Mouse (Mus musculus) E14TG2a.4 (cell line): Measurements from ENCODE around the gene Trpm2.
A peak's percentile ranks its signal among the peaks of the same experiment; 100 is the strongest.
"Not testable (repeated sequence)": the region's sequence is repeated elsewhere in the genome, so short reads cannot be mapped to it uniquely, and the experiment has no call there.

ENCODE experiments used
- H3K27me3 ChIP-seq: 2 replicates; pipeline ENCODE4 v1.6.1; 2014; ENCODE audit warnings: low read length, control low read depth; ENCODE audit not compliant: insufficient read depth
- H3K36me3 ChIP-seq: 2 replicates; pipeline ENCODE4 v1.6.1; 2014; ENCODE audit warnings: low read length, control low read depth; ENCODE audit not compliant: insufficient read depth
- H3K4me1 ChIP-seq: replicated peaks from 2 replicates; pipeline ENCODE4 v1.6.1; 2014; ENCODE audit warnings: low read depth, low read length, control low read depth
- H3K4me3 ChIP-seq: replicated peaks from 2 replicates; pipeline ENCODE4 v1.5.1; 2014; ENCODE audit warnings: mild to moderate bottlenecking, low read length
- H3K9me3 ChIP-seq: 2 replicates; pipeline ENCODE4 v1.6.1; 2014; ENCODE audit warnings: low read length, control low read depth
- CTCF ChIP-seq: conservative IDR thresholded peaks from 2 replicates; pipeline ENCODE4 v1.5.1; 2014; ENCODE audit warnings: low read length
- NANOG ChIP-seq: IDR thresholded peaks from 2 replicates; pipeline ENCODE4 v1.6.1; 2014; ENCODE audit warnings: borderline replicate concordance, low read length, mixed read lengths
- POU5F1 ChIP-seq: IDR thresholded peaks from 2 replicates; pipeline ENCODE4 v1.6.1; 2014; ENCODE audit warnings: low read length, borderline replicate concordance

Gene Trpm2

DNA sequence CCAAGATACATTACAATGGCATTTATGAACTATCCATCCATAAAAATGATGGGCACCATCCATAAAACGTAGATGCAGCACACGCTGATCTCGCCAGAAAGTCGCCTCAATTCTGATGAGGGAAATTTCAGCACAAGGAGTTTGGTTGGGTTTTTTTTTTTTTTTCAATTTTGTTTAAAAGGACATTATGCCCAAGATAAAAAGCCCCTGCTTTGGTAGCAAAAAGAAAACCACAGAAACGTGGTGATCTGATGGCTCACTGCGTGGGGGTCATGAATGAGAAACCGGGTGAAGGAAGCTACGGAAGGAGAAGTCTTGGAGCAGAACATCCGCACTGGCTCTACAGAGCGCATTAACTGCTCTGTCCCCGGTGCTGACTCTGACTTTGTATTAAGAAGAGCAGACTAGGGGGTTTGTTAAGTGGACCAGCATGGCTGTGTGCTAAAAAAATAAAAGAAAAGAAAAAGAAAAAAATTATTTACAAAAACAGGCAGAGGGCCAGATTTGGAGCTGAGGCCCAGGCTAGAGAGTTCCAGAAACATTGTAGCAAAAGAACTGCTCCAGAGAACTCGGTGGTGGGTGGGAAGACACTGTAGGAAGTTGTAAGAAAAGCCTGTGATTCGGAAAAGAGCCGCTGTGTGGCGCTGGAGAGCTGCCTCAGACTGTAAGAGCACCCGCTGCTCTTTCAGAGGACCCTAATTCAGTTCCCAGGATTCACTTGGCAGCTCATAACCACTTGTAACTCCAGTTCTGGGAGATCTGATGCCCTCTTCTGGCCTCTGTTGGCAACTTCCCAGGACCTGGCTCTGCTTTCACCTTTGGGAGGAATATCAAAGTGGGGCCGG lies 1.6 kb upstream of the Trpm2 start:
- Histone ChIP-seq H3K36me3 (no peaks in the 10 kb centered on the region), H3K4me1 (peaks cover 20% of the 10 kb centered on the region), H3K9me3 (peaks cover 27% of the 10 kb centered on the region), H3K27me3 (peaks cover 44% of the 10 kb centered on the region), H3K4me3 (no peak overlapping the region)
- TF ChIP-seq CTCF (peak; percentile 39), NANOG (no peak), POU5F1 (no peak)

DNA sequence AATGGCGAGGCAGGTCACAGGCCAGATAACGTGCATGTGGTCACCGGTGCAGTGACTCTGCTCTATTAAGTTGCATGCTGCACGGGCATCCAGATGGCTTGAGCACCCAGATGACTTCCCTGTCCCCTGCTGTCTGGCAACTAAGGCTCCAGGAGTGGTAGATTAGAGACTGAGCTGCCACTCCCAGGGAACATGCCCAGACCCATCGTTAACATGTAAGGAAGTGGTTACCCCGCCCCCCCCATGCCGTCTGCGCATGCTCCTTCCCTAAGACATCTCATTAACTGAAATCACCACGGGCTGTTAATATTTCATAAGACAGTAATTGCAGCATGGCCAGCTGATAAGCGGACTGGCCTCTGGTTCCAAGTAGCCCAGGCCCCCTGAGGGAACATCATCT lies 828 bp upstream of the Trpm2 start:
- Histone ChIP-seq H3K36me3 (no peaks in the 10 kb centered on the region), H3K9me3 (peaks cover 27% of the 10 kb centered on the region), H3K27me3 (peaks cover 51% of the 10 kb centered on the region), H3K4me3 (no peak overlapping the region), H3K4me1 (peaks cover 15% of the 10 kb centered on the region)
- TF ChIP-seq CTCF, result no peak
- no peak for TF ChIP-seq NANOG
- TF ChIP-seq POU5F1, result no peak

DNA sequence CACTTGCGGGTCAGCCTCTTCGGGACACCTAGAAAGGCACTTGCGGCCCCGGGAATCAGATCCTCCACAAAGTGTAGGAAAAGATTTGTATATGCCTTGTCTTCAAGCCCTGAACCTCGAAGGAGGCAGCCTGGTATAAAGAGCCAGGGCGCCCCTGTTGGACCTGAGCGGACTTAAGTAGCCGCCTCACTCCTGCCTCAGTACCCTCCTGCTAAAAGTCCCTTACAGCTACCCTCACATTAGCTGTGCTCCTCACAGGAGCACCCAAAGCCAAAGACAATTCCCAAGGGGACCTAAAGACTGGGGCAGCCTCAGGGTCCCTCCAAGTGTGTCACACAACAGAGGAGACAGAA lies 414 bp downstream of the Trpm2 start:
- peaks cover 15% of the 10 kb centered on the region for H3K4me1 ChIP-seq
- TF ChIP-seq CTCF (no peak), NANOG (no peak), POU5F1 (no peak)
- peaks cover 60% of the 10 kb centered on the region for H3K27me3 ChIP-seq
- peaks cover 27% of the 10 kb centered on the region for H3K9me3 ChIP-seq
- H3K36me3 ChIP-seq, result no peaks in the 10 kb centered on the region
- H3K4me3 ChIP-seq, result peak overlapping the region; percentile 63

DNA sequence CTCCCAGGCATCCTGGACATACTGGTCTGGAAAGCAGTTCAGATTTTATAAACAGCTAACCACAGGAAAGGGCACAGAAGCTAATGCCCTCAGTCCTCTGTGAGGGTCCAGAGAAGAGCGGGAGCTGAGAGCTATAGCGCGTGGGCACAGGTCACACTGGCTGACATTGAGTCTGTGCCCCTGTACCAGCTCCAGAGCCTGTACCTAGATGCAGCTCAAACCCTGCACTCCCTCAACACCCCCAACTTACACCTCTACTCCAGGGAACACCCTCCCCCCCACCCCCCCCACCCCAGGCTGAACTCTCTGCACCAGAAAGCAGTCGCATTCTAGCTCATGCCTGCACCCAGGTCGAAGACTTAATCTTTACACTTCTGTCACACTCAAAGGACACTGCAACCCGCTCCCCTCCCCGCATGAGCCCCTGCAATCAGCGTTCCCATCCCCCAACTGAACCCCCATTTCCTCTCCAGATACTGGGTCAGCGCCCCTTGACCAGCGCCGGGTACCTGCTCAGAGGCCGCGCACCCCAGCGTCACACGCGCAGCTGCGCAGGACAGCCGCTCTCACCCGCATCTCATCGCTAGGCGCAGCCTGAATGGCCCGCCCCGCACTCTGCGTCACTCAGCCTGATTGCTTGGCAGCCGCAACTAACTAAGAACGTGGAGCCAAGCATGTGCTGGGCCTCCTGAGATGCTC lies 940 bp downstream of the Trpm2 start:
- H3K4me3 ChIP-seq, result peak overlapping the region; percentile 63
- peaks cover 15% of the 10 kb centered on the region for H3K4me1 ChIP-seq
- H3K36me3 ChIP-seq, result no peaks in the 10 kb centered on the region
- peaks cover 59% of the 10 kb centered on the region for H3K27me3 ChIP-seq
- no peak for TF ChIP-seq CTCF
- no peak for TF ChIP-seq POU5F1
- TF ChIP-seq NANOG, result no peak
- peaks cover 27% of the 10 kb centered on the region for H3K9me3 ChIP-seq

DNA sequence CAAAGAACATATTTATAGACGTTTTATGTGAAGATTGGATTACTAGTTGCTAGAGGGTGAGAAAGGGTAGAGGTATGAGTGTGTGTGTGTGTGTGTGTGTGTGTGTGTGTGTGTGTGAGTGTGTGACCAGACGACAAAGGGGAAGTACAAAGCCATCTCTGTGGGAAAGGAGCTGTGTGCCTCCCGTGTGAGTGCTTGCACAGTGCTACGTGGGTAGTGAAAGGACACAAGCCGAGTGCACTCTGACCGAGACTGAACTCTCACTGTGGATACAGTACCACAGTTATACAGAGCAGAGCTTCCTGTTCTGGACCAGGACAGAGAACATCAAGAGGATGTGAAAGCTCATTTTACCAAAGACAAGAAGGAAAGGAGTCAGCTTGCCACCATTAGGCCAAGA lies 6.4 kb downstream of the Trpm2 start:
- TF ChIP-seq NANOG, result no peak
- no peak for TF ChIP-seq CTCF
- no peak for TF ChIP-seq POU5F1
- H3K27me3 ChIP-seq, result peaks cover 38% of the 10 kb centered on the region

DNA sequence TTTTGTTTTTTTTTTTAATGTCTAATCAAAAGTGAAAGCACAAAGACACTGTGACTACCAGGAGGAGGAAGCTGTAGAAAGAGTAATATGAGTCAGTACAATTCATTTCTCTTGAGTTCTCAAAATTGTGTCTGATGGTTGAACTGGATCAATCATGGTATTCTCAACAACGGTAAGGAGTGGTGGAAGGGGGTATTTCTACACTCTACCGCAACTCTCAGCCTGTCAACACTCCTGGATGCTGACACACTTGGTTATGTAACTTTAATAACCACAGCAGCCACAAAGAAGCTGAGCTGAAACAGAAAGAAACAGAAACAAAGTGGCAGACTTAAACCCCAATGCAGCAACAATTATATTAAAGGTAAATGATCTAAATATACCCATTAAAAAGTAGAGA lies 7.6 kb downstream of the Trpm2 start:
- Histone ChIP-seq H3K4me1 (no peaks in the 10 kb centered on the region), H3K9me3 (peaks cover 25% of the 10 kb centered on the region), H3K36me3 (no peaks in the 10 kb centered on the region), H3K4me3 (no peak overlapping the region), H3K27me3 (peaks cover 26% of the 10 kb centered on the region)
- TF ChIP-seq POU5F1, result no peak
- TF ChIP-seq NANOG, result no peak
- TF ChIP-seq CTCF, result no peak

More for the DNA sequence above, 6.4 kb downstream of the Trpm2 start:
- no peaks in the 10 kb centered on the region for H3K36me3 ChIP-seq
- H3K4me3 ChIP-seq, result no peak overlapping the region
- H3K4me1 ChIP-seq, result 0 out of 2 replicates have a peak, but pooled peaks cover 2% of the 10 kb centered on the region
- peaks cover 13% of the 10 kb centered on the region for H3K9me3 ChIP-seq

DNA sequence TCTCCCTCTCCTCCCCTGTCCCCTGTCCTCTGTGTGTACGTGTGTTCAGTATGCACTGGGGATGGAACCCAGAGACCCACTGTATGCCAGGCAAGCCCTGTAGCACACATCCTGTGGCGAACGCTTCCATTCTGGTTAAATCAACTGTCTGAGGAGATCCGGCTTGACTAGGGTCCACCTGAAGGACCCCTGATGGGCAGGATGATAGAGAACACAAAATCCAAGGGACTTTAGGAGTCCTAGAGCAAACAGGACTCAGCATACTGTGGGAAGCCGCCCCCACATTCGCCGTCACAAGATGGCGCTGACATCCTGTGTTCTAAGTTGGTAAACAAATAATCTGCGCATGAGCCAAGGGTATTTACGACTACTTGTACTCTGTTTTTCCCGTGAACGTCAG lies 19.9 kb downstream of the Trpm2 start:
- H3K4me3 ChIP-seq, H3K36me3 ChIP-seq, H3K27me3 ChIP-seq, H3K4me1 ChIP-seq: not testable (repeated sequence)
- H3K9me3 ChIP-seq, result peaks cover 48% of the 10 kb centered on the region

DNA sequence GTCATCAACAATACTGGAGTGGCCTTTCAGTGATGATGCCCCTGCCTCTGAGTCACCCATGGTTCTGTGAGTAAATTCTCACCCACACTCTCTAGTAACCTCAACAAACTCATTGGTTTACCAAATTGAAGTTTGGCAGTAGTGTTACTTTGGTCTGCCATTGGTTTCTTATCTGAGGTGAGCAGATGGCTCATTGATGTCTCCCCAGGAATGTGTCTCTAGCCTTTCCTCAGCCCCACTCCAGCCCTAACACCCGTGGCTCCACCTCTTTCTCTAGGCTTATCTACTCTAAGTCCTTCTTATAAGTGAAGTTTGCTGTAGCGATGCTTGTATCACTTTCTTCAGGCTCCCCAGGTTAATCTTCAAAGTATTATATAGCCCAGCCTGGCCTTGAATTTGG lies 30.7 kb downstream of the Trpm2 start:
- Histone ChIP-seq H3K36me3 (no peaks in the 10 kb centered on the region), H3K4me1 (no peaks in the 10 kb centered on the region), H3K27me3 (no peaks in the 10 kb centered on the region), H3K4me3 (no peak overlapping the region), H3K9me3 (peaks cover 17% of the 10 kb centered on the region)
- TF ChIP-seq CTCF (no peak), POU5F1 (no peak), NANOG (no peak)
